Comparison of ENCODE assay signal across 21 mouse cellular contexts in genomic region chr4:141977346-141977745, GRCm38 (mm10). TPM values are rescaled to one million over a fixed set of nuclear protein-coding genes. Genes with fewer than 3 reads are reported as not detected.
DNase-seq lines count a peak whose midpoint lies in the region; ATAC-seq and TF ChIP-seq lines count a peak whose summit lies in the region.
"Had no signal": no experiment of that assay in that cellular context is flagged by ENCODE, and none has a peak within 500 bp of the region (broad histone marks: within the 10 kb centered on the region; RNA-seq: fewer than 3 reads in every experiment).

No protein-coding gene starts in this region.

- no peak overlapping the region for H3K27ac ChIP-seq in limb, embryonic 14.5 days (replicated peaks; ENCODE audit: low read depth, low read length)
- no peak overlapping the region for H3K27ac ChIP-seq in limb, embryonic 10.5 days
- H3K27ac ChIP-seq: embryonic facial prominence, embryonic 15.5 days; forebrain, embryonic 10.5 days; hindbrain, embryonic 13.5 days; hindbrain, postnatal 0 days had no signal

- no peaks in the 10 kb centered on the region for H3K27me3 ChIP-seq in limb, embryonic 14.5 days (ENCODE audit: control insufficient read depth, insufficient read depth, low read length)
- H3K27me3 ChIP-seq in limb, embryonic 10.5 days (ENCODE audit: low read depth, poor library complexity, severe bottlenecking) = no peaks in the 10 kb centered on the region
- H3K27me3 ChIP-seq: embryonic facial prominence, embryonic 15.5 days; Patski had no signal

- no peak for TF ChIP-seq POLR2A in limb, embryonic 14.5 days (IDR thresholded peaks at IDR 0.05; ENCODE audit: borderline replicate concordance, extremely low read depth, insufficient read depth, insufficient read length)

- no peak for DNase-seq in limb, embryonic 14.5 days (ENCODE audit: low spot score)
- DNase-seq in limb, embryonic 10.5 days (ENCODE audit: low spot score) = no peak
- no peak for DNase-seq in spleen, adult 12 weeks (ENCODE audit: low spot score)
- DNase-seq in adrenal gland, postnatal 25 days = no peak
- DNase-seq: adrenal gland, postnatal 14 days; cerebellum, adult 18-20 months; cerebellum, postnatal 10 days; embryo, embryonic 11 days; gastrocnemius, postnatal 10 days; heart, postnatal 10 days; heart, postnatal 4 days had no signal

- no peak overlapping the region for H3K4me3 ChIP-seq in limb, embryonic 14.5 days (replicated peaks; ENCODE audit: low read length)
- no peak overlapping the region for H3K4me3 ChIP-seq in limb, embryonic 10.5 days
- H3K4me3 ChIP-seq: embryonic facial prominence, embryonic 15.5 days; erythroblast, embryonic 14.5 days; forebrain, embryonic 10.5 days; hindbrain, embryonic 13.5 days had no signal

- no peak overlapping the region for H3K4me2 ChIP-seq in limb, embryonic 14.5 days (replicated peaks; ENCODE audit: low read depth, low read length, severe bottlenecking)
- H3K4me2 ChIP-seq: embryonic facial prominence, embryonic 15.5 days; hindbrain, embryonic 13.5 days had no signal

- ATAC-seq in limb, embryonic 14.5 days (ENCODE audit: low FRiP score, low read depth) = peak; percentile 41; the same call in 1 of the 2 replicates
- ATAC-seq in common myeloid progenitor, adult 5-6 weeks (replicated peaks; ENCODE audit: low read depth, poor library complexity, severe bottlenecking) = peak; percentile 86
- peak; percentile 87 for ATAC-seq in megakaryocyte progenitor cell, adult 5-6 weeks (replicated peaks; ENCODE audit: poor library complexity)
- ATAC-seq: activated CD4-positive, CD25-positive, alpha-beta regulatory T cell, adult 4 months; forebrain, embryonic 14.5 days; hindbrain, postnatal 0 days; Patski had no signal

- no peaks in the 10 kb centered on the region for H3K9me3 ChIP-seq in limb, embryonic 14.5 days (ENCODE audit: control insufficient read depth, low read length)
- H3K9me3 ChIP-seq in limb, embryonic 10.5 days (replicated peaks) = no peaks in the 10 kb centered on the region
- H3K9me3 ChIP-seq: embryonic facial prominence, embryonic 15.5 days; hindbrain, embryonic 13.5 days had no signal

- H3K36me3 ChIP-seq in limb, embryonic 14.5 days (ENCODE audit: control insufficient read depth, insufficient read depth, low read length) = no peaks in the 10 kb centered on the region
- H3K36me3 ChIP-seq in limb, embryonic 10.5 days = no peaks in the 10 kb centered on the region
- H3K36me3 ChIP-seq: embryonic facial prominence, embryonic 15.5 days; forebrain, embryonic 10.5 days; hindbrain, embryonic 13.5 days had no signal

- WGBS in limb, embryonic 14.5 days = 27% methylated on average over 9 of the region's 9 CpGs
- 71% methylated on average over 9 of the region's 9 CpGs for WGBS in limb, embryonic 10.5 days

- no peaks in the 10 kb centered on the region for H3K4me1 ChIP-seq in limb, embryonic 14.5 days (ENCODE audit: control insufficient read depth, insufficient read depth, low read length)
- 0 out of 2 replicates have a peak, but pooled peaks cover 3% of the 10 kb centered on the region for H3K4me1 ChIP-seq in limb, embryonic 10.5 days
- H3K4me1 ChIP-seq: embryonic facial prominence, embryonic 15.5 days; forebrain, embryonic 10.5 days; hindbrain, embryonic 13.5 days had no signal

- H3K9ac ChIP-seq in limb, embryonic 14.5 days (ENCODE audit: low read depth, low read length, severe bottlenecking) = no peak overlapping the region
- H3K9ac ChIP-seq: embryonic facial prominence, embryonic 15.5 days; hindbrain, embryonic 13.5 days had no signal

RNA-seq across cellular contexts. Expression of gene Fhad1, which starts 37.5 kb away (rescaled TPM):
- 1.8 and 2.7 TPM in 2 replicates for polyA plus RNA-seq in limb, embryonic 14.5 days (2012; rRNA removed)
- polyA plus RNA-seq in limb, embryonic 14.5 days (2014; fragmentation: Nextera tagmentation; extraction: Ambion mirVana) = 2.8 and 3.1 TPM in 2 replicates
- 0.19 and 0.24 TPM in 2 replicates for polyA plus RNA-seq in limb, embryonic 10.5 days (2016; fragmentation: Nextera tagmentation; extraction: Ambion mirVana)
- not detected in 2 replicates for total RNA-seq in common myeloid progenitor, adult 5-6 weeks (2017)
- 0.20 TPM in 1 of 2 replicates, not detected in the other for total RNA-seq in megakaryocyte progenitor cell, adult 5-6 weeks (2015)
- total RNA-seq in megakaryocyte progenitor cell, adult 5-6 weeks (2017) = 1.2 TPM in 1 of 2 replicates, not detected in the other
- 0.91 TPM in 1 of 2 replicates, not detected in the other for total RNA-seq in adrenal gland, postnatal 25 days (2021)
- polyA plus RNA-seq: erythroblast, embryonic 14.5 days had no signal
